9 mouse cellular contexts compared by ENCODE assay signal in genomic region chr7:100429102-100429501, GRCm38 (mm10). TPM values are rescaled to one million over a fixed set of nuclear protein-coding genes. Genes with fewer than 3 reads are reported as not detected.
A peak's percentile ranks its signal among the peaks of the same experiment; 100 is the strongest.
DNase-seq lines count a peak whose midpoint lies in the region; ATAC-seq lines count a peak whose summit lies in the region.
"Had no signal": no experiment of that assay in that cellular context is flagged by ENCODE, and none has a peak within 500 bp of the region (broad histone marks: within the 10 kb centered on the region; RNA-seq: fewer than 3 reads in every experiment).

No protein-coding gene starts in this region.

- no peaks in the 10 kb centered on the region for H3K9me3 ChIP-seq in forebrain, embryonic 11.5 days (ENCODE audit: control insufficient read depth, low read length)
- H3K9me3 ChIP-seq in forebrain, embryonic 16.5 days (ENCODE audit: control insufficient read depth, low read length) = no peaks in the 10 kb centered on the region
- H3K9me3 ChIP-seq: limb, embryonic 13.5 days had no signal

- ATAC-seq in forebrain, embryonic 11.5 days (replicated peaks; ENCODE audit: low FRiP score) = no peak
- no peak for ATAC-seq in forebrain, embryonic 16.5 days
- ATAC-seq in CD4-positive, CD25-positive, alpha-beta regulatory T cell, adult 4 months = peak; percentile 45
- peak; percentile 78 for ATAC-seq in erythroid progenitor cell, adult 5-6 weeks (replicated peaks; ENCODE audit: low FRiP score, poor library complexity, severe bottlenecking)

- H3K27me3 ChIP-seq in forebrain, embryonic 11.5 days (ENCODE audit: control insufficient read depth, insufficient read depth, low read length) = no peaks in the 10 kb centered on the region
- H3K27me3 ChIP-seq in forebrain, embryonic 16.5 days (replicated peaks; ENCODE audit: control insufficient read depth, insufficient read depth, low read length) = no peaks in the 10 kb centered on the region
- H3K27me3 ChIP-seq: limb, embryonic 13.5 days had no signal

- H3K4me3 ChIP-seq in forebrain, embryonic 11.5 days (ENCODE audit: low read depth, low read length) = no peak overlapping the region
- H3K4me3 ChIP-seq in forebrain, embryonic 16.5 days (replicated peaks; ENCODE audit: low read length) = no peak overlapping the region
- H3K4me3 ChIP-seq: limb, embryonic 13.5 days had no signal

- no peaks in the 10 kb centered on the region for H3K4me1 ChIP-seq in forebrain, embryonic 11.5 days (replicated peaks; ENCODE audit: control insufficient read depth, insufficient read depth, low read length)
- H3K4me1 ChIP-seq in forebrain, embryonic 16.5 days (replicated peaks; ENCODE audit: control insufficient read depth, insufficient read depth, low read length) = no peaks in the 10 kb centered on the region
- H3K4me1 ChIP-seq: limb, embryonic 13.5 days had no signal

- 69% methylated on average over 3 of the region's 3 CpGs for WGBS in forebrain, embryonic 11.5 days
- WGBS in forebrain, embryonic 16.5 days = 65% methylated on average over 3 of the region's 3 CpGs
- 37% methylated on average over 3 of the region's 3 CpGs for WGBS in large intestine, adult 2 months

- H3K36me3 ChIP-seq in forebrain, embryonic 11.5 days (ENCODE audit: control insufficient read depth, insufficient read depth, low read length) = peaks cover 18% of the 10 kb centered on the region; the same call in 1 of the 2 replicates
- peaks cover 42% of the 10 kb centered on the region for H3K36me3 ChIP-seq in forebrain, embryonic 16.5 days (ENCODE audit: control insufficient read depth, insufficient read depth)

- DNase-seq in forebrain, embryonic 11.5 days (ENCODE audit: low spot score) = peak; percentile 56
- DNase-seq in brain, adult 2 months (ENCODE audit: low read depth, low spot score) = peak; percentile 73
- peak; percentile 22 for DNase-seq in large intestine, adult 2 months (ENCODE audit: low read depth, low spot score)
- DNase-seq in lung, postnatal 14 days = peak; percentile 74
- peak; percentile 53 to 72 for DNase-seq in spleen, postnatal 10 days (ENCODE audit: low spot score in 2 of 2)

- H3K9ac ChIP-seq in forebrain, embryonic 11.5 days (ENCODE audit: low read length) = no peak overlapping the region
- no peak overlapping the region for H3K9ac ChIP-seq in forebrain, embryonic 16.5 days (replicated peaks; ENCODE audit: low read depth, low read length)
- H3K9ac ChIP-seq: limb, embryonic 13.5 days had no signal

- H3K4me2 ChIP-seq in forebrain, embryonic 11.5 days (ENCODE audit: low read depth, low read length, severe bottlenecking) = no peak overlapping the region
- H3K4me2 ChIP-seq in forebrain, embryonic 16.5 days (ENCODE audit: low read length) = no peak overlapping the region
- H3K4me2 ChIP-seq: limb, embryonic 13.5 days had no signal

- H3K27ac ChIP-seq in forebrain, embryonic 11.5 days (ENCODE audit: low read depth, low read length) = no peak overlapping the region
- H3K27ac ChIP-seq in forebrain, embryonic 16.5 days (ENCODE audit: low read length) = no peak overlapping the region
- H3K27ac ChIP-seq: limb, embryonic 13.5 days had no signal

RNA-seq across cellular contexts. Expression of gene Ucp3, which starts 43.7 kb away (rescaled TPM):
- not detected in 2 replicates for polyA plus RNA-seq in forebrain, embryonic 11.5 days (2014; fragmentation: Nextera tagmentation; extraction: Ambion mirVana)
- polyA plus RNA-seq in forebrain, embryonic 16.5 days (2015; fragmentation: Nextera tagmentation; extraction: Ambion mirVana) = not detected in 2 replicates
- not detected for polyA plus RNA-seq in CD4-positive, CD25-positive, alpha-beta regulatory T cell, adult 4 months (2017; shearing (Covaris generic))
- not detected in 2 replicates for total RNA-seq in erythroid progenitor cell, adult 5-6 weeks (2015; ENCODE audit: low replicate concordance)
- 1.0 TPM in 1 of 2 replicates, not detected in the other for total RNA-seq in erythroid progenitor cell, adult 5-6 weeks (2017; ENCODE audit: low replicate concordance)
- 0.19 and 0.60 TPM in 2 replicates for polyA plus RNA-seq in large intestine, adult 2 months (2012; rRNA removed)

RNA-seq across cellular contexts. Expression of gene Ppme1, which starts 57.0 kb away (rescaled TPM):
- 94.5 and 106 TPM in 2 replicates for polyA plus RNA-seq in forebrain, embryonic 11.5 days (2014; fragmentation: Nextera tagmentation; extraction: Ambion mirVana)
- 157 and 158 TPM in 2 replicates for polyA plus RNA-seq in forebrain, embryonic 16.5 days (2015; fragmentation: Nextera tagmentation; extraction: Ambion mirVana)
- polyA plus RNA-seq in CD4-positive, CD25-positive, alpha-beta regulatory T cell, adult 4 months (2017; shearing (Covaris generic)) = 10 to 100 TPM; 20.8 to 23.7 TPM
- 11.3 and 12.6 TPM in 2 replicates for total RNA-seq in erythroid progenitor cell, adult 5-6 weeks (2015; ENCODE audit: low replicate concordance)
- 14.7 and 31.6 TPM in 2 replicates for total RNA-seq in erythroid progenitor cell, adult 5-6 weeks (2017; ENCODE audit: low replicate concordance)
- 58.7 and 64.0 TPM in 2 replicates for polyA plus RNA-seq in large intestine, adult 2 months (2012; rRNA removed)

RNA-seq across cellular contexts. Expression of gene C2cd3, which starts 57.1 kb away (rescaled TPM):
- polyA plus RNA-seq in forebrain, embryonic 11.5 days (2014; fragmentation: Nextera tagmentation; extraction: Ambion mirVana) = 46.9 and 48.8 TPM in 2 replicates
- polyA plus RNA-seq in forebrain, embryonic 16.5 days (2015; fragmentation: Nextera tagmentation; extraction: Ambion mirVana) = 28.9 and 29.1 TPM in 2 replicates
- polyA plus RNA-seq in CD4-positive, CD25-positive, alpha-beta regulatory T cell, adult 4 months (2017; shearing (Covaris generic)) = 10 to 100 TPM; 34.1 to 35.9 TPM
- total RNA-seq in erythroid progenitor cell, adult 5-6 weeks (2015; ENCODE audit: low replicate concordance) = 75.7 and 87.2 TPM in 2 replicates
- total RNA-seq in erythroid progenitor cell, adult 5-6 weeks (2017; ENCODE audit: low replicate concordance) = 56.7 and 58.2 TPM in 2 replicates
- polyA plus RNA-seq in large intestine, adult 2 months (2012; rRNA removed) = 13.8 and 16.7 TPM in 2 replicates

Comparison
In these comparisons a context has a peak if more than half of its experiments do, and no peak if none do; other contexts are left out.
1. ATAC-seq: peak in CD4-positive, CD25-positive, alpha-beta regulatory T cell, adult 4 months (single experiment) and erythroid progenitor cell, adult 5-6 weeks (single experiment); none in forebrain, embryonic 11.5 days (single experiment) and forebrain, embryonic 16.5 days (single experiment).
2. DNase-seq: peak in every context shown above with its lines; median percentile 74 in lung, postnatal 14 days; 73 in brain, adult 2 months; 62 in spleen, postnatal 10 days; 56 in forebrain, embryonic 11.5 days; 22 in large intestine, adult 2 months.